Mouse (Mus musculus) v-Abl transformed pro-B cells (cell line): ENCODE data around the gene Mcidas.
"Not testable (repeated sequence)": the region's sequence is repeated elsewhere in the genome, so short reads cannot be mapped to it uniquely, and the experiment has no call there.

ENCODE experiments used
- in situ Hi-C, 2 experiments: fragments of 400-800 bp; cut with MboI; formaldehyde crosslinking; loops; one replicate each; pipeline ENCODE4 v1.15.1; 2025; ENCODE audit not compliant: unreplicated experiment in 2 of 2

The Mcidas gene

DNA sequence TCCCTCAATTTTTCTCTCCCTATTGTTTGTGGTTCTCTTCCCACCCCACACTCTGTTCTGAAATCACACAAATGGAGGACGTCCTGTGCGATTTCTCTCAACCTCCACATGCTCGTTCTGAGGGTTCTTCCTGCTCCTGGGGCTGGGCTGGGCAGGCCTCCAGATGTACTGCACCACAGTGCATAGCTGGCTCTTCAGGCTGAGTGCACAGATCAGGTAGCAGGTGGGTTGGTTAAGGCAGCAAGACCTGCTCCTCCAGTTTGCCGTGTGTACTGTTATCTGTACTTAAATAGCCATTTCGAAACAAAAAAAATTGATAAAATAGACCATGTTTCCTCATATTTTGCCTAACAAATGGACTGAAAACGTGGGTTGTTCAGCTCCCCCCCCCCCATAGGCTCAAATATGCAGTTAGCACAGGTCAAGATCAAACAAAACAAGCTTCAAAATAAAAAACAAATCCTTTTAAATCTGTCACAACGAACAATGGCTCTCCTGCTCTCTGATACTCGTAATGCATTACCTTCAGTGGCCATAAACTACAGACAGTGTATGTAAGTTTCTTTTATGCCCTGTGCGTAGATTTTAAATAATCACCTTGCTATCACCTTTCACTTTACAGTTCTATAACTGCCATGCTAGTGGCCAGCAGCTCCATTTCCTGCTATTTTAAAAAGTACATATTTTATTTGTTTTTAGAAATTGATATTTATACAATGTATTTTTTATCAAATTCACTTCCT is 7.1 kb downstream of the Mcidas start:
- in situ Hi-C loops: no loop called here

DNA sequence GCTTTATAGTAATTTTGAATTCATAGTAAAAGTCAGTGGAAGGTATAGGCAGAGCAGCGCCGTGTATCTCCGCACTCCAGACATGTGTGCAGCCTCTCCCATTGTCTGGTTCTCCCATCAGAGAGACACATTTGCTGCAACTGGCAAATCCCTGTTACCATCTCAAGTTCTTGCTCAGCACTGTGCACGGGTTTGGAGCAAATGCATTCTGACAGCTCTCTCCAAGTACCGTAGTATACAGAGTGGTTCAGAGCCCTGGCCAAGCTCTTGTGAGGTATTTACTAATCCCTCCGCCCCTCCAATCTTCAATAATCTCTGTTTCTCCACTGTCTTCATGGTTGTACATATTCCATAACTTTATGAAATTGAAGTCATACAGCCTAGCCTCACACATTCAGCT is 19.0 kb downstream of the Mcidas start:
- in situ Hi-C loops: no loop called here

DNA sequence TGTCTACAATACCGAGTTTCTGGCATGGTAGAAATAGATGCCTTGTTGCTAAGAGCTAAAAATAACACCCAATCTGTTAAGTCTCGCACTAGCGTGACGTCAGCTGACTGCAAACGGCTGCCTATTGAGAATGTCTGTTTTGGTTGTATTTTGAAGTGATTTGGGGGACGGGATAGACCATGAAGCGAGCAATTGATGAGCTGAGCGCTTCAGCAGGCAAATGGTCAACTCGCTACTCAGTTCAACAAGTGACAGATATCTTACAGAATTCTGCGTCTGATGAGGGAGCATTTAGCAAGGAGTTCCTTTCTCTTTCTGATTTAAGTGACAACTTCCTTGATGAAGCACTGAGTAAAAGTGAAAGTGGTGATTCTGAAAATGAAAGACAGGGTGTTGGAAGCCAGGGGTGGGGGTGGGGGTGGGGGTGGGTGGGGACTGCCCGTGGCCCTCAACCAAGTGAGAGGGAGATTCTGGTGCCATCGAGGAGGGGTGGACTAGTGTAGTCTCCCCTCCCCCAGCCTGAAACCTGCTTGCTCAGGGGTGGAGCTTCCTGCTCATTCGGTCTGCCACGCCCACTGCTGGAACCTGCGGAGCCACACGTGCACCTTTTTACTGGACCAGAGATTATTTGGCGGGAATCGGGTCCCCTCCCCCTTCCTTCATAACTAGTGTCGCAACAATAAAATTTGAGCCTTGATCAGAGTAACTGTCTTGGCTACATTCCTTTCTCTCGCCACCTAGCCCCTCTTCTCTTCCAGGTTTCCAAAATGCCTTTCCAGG is 19.7 kb downstream of the Mcidas start:
- in situ Hi-C loops: not testable (repeated sequence)

DNA sequence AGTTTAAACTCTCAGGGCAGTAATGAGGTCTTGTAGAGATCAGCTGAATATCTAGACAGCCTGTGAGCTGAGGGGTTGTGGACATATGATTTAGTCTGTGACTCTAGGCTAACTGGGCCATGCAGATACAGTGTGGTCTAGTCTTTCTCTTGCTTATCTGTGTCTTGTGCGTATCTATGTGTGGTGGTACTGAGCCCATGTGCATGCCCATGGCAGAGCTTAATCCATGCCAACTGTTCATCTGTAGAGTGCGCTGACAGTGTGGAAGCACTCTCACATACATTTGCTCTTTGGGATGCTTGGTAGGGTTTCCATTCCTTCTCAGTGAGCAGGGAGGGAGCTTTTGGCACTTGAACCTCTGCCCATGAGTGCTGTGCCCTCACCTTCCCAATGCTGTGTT is 27.9 kb downstream of the Mcidas start:
- in situ Hi-C loops: no loop called here

DNA sequence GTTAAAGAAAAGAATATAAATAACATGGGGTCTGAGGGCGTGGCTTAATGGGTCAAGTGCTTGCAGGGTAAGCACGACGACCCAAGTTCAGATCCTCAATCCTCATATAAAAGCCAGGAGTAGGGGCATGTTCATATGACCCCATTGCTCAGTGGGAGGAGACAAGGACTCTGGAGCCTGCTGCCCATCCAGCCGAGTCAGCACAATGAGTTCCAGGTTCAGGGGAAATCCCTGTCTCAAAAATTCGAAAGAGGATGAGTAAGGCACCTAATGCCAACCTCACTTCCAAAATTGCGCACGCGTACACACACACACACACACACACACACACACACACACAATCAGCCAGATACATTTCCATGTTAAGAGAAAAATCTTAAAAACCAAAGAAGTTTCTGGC is 28.8 kb downstream of the Mcidas start:
- in situ Hi-C loops: no loop called here

DNA sequence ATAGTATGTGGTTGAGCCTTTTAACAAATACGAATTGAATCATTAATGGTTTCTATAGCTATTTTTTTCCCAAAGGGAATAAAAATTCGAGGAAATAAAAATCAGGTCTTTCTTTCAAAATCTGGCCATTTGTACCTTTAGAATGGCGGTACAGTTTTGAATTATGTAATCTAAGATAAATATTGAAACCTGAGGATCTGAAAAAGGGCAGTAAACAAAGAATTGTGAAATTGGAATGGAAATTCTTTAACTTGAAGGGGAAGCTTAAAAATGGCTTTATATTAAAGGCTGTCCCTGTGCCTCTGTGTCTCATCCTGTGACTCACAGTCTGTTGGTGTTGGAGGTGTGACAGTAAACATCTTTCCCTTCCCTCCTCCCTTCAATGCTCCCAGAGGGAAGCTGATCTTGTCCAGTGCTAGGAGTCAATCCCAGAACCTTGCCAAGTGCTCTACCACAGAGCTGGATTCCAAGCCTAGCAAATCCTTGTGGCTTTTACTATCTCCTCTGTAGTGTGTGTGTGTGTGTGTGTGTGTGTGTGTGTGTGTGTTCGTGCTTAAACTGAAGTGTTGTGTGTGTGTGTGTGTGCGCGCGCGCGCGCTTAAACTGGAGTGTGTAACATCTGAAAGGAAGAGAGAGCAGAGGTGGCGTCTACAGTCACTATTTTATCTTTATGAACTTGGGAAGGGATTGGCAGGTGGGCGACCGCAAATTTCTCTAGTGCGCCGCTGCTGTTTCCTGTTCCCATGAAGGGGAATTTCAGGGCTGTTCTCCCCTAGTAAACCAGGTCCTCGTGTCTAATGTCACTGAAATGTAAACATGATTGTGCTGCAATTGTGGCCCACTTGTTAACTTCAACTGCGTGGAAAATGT is 29.9 kb downstream of the Mcidas start:
- in situ Hi-C loops: no loop called here

DNA sequence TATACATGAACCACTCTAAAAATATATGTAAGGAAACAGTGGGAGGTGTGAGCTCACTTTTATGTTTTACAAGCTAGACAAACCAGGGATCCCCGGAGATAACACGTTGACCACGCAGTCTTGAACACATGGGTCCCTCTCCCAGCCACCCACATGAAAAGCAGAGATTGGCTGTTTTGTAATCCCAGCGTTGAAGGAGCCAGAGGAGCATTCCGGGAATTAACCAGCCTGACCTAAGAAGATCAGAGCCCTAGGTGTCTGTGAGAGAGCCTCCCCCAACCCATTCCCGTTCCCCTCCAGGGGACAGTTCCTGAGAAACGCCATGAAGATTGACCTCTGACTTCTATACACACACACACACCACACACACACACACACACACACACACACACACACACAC is 37.7 kb downstream of the Mcidas start:
- in situ Hi-C loops: loop anchor here (10.0 to 25.0 kb wide), 4 partner anchors 117 to 1269 kb away; partner anchors contain the start of gene Arl15 (in 1 of the 2)

DNA sequence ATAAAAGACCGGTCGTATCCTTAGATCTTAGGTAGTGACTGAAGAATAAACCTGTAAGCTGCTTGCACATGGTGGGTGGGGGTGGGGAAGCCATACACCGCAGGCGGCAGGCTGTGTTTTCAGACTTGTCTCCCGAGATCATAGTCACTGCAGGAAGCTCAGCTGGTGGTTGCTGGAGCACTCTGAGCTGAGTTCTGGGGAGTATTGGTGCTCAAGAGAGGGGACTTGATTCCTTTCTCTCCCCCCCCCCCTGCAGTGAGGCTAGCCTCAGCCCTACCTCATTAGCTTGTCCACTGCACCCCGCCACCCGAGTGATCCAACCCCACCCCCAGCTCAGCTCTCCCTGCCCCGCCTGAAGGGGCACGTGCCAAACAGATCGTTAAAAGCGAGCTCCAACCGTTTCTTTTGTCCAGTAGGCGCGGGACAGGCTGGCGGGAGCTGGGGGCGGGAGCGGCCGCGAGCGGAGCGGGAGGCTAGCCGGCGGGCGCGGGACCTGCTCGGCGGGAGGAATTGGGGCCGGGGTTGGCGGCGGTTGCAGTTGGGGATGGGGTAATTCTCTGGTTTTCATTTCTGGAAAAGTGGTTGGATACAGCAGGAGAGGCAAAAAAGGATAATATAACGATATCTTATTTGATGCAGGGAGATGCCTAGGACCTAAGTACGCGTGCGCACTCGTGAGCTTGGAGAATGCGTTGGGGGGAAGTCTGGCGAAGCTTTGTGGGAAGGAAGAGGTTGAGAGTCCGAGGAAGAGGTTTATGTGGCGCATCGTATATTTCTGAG is 38.3 kb downstream of the Mcidas start:
- in situ Hi-C loops: loop anchor here (10.0 to 25.0 kb wide), 4 partner anchors 117 to 1270 kb away; partner anchors contain the start of gene Arl15 (in 1 of the 2)

DNA sequence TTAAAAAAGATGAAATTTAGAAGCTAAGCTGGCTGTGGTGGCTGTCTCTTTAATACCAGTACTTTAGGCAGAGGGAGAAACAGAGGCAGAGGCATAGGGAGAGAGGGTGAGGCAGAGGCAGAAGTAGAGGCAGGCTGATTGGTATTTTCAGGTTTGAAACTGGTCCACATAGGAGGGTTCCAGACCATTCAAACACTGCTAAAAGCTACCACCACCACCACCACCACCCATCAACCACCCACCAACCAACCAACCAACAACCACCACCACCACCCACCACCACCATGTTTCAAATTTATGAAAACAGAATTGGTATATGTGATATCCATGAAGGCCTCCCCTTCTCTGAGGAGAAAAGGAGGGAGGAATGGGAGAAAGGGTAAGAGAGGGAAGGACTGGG is 39.2 kb downstream of the Mcidas start:
- in situ Hi-C loops: loop anchor here (10.0 to 25.0 kb wide), 4 partner anchors 118 to 1271 kb away; partner anchors contain the start of gene Arl15 (in 1 of the 2)

DNA sequence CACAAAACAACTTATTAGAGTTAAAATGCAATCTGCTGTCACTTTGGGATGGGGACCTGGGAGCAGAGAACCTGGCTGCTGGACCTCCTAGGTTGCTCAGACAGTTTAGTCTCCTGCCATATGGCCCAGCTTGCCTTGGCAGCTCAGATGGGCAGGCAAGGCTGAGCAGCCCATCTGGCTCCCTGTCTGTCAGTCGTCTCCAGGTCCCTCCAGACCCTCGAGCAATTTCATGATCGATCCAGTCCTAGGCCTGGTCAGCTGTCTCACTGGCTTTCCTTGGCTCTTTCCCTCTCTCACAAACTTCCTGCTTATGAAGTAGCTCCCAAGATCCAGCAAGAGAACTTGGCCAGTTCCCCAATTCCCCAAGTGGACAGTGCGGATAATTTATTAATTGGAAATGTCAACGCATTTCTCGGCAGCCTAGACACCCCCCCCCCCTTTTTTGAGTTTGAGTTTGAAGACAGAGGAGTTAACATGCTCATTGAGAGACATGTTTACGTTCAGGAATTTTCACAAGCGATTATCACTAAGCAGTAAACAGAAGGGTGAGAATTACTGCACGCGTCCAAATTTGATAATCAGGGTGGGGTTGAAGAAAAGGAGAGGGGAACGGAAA is 40.7 kb downstream of the Mcidas start:
- in situ Hi-C loops: loop anchor here (10.0 to 25.0 kb wide), 4 partner anchors 120 to 1272 kb away; partner anchors contain the start of gene Arl15 (in 1 of the 2)

DNA sequence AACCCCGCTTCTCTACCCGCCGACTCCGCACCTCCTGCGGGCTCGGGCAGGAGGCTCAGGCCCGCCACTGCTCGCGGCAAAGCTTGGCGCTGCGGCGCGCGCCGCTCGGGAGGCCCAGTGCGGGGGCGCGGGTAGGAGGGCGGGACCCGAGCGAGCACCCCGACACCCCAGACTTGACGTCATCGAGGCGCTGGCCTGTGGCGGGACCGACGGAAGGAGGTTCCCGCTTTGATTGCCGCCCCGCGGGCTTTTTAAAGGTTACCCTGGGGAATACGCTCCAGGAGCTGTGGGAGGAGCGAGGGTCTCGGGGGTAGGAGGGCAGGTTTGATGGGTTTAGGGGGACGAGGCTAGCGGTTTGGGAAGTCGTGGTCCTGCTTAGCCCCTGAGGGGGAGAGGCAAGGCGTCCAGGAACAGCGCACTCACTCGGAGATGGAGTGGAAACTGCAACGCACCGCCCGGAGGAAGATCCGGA is 41.3 kb downstream of the Mcidas start, which contains the start of gene Cdc20b:
Gene Cdc20b (plus strand): TSS at position 162 of the 472 bp plus-strand sequence.
- in situ Hi-C loops: loop anchor here (5.0 to 25.0 kb wide), 8 partner anchors 113 to 1273 kb away; partner anchors contain the start of gene Arl15 (in 1 of the 2)

DNA sequence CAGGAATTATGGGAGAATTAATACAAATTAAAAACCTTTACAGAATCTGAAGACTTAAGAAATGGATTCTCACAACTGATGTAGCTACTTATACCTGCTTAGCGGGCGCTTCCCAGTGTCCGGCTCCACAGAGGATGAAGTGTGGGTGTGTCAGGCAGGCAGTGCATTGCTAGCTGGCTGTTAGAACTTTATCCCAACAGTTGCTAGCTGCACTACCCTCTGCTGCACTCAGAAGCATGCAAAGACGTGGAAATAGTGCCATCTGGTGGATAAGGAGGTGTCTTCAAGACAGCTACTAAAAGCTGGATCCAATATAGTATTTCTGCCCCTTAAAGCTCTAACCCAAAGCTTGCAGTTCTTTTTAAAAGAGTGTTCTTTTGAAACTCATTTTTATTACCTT is 42.2 kb downstream of the Mcidas start:
- in situ Hi-C loops: loop anchor here (5.0 to 25.0 kb wide), 8 partner anchors 114 to 1274 kb away; partner anchors contain the start of gene Arl15 (in 1 of the 2)

DNA sequence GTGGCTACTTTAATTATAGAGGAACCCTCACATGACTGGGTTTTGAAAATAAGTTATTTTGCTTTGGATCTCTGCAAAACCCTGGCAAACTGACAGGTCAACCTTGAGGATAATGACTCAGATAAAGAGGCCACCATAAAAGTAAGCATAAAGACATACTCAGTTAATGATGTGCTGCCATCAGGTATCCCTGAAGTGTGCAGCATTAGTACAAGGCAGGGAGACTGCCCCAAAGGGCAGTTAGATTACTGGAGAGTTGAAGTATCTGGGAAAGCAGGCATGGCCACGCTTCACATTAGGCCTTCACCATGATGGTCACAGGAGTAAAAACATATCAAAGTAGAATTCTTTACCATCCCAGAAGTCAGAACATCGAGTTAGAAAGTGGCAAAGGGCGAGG is 51.2 kb downstream of the Mcidas start:
- in situ Hi-C loops: loop anchor here (5.0 to 25.0 kb wide), 5 partner anchors 220 to 1283 kb away; partner anchors contain the start of genes Arl15 (in 1 of the 2) and Snx18 (in 1 of the 2)

DNA sequence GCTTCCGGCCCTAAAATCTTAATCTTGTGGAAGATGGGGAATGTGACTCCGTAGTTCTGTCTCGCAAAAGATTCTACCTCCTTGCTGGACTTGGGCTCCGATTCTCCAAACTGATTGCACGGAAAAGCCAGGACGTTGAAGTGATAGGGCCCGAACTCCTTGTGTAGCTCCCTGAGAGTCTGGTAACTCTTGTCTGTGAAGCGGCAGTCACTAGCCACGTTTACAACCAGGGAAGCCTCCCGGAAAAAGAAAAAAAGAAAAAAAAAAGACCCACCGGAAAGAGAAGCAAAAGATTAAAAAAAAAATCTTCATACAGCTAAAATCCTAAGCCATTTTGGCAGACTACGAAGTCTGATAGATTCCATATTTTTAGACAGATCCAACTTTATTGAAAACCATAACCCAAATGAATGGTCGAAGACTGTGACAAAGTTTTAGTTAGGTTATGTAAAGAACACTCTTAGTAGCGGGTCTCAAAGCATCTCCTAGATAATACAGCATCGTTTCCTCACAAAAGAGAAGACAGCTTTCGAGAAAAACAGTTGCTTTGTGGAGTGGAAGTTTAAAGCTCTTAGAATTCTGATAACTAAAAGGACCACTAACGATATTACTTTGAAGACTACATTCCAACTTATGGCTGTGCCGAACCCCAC is 51.9 kb downstream of the Mcidas start:
- in situ Hi-C loops: loop anchor here (5.0 to 25.0 kb wide), 5 partner anchors 219 to 1283 kb away; partner anchors contain the start of genes Arl15 (in 1 of the 2) and Snx18 (in 1 of the 2)

DNA sequence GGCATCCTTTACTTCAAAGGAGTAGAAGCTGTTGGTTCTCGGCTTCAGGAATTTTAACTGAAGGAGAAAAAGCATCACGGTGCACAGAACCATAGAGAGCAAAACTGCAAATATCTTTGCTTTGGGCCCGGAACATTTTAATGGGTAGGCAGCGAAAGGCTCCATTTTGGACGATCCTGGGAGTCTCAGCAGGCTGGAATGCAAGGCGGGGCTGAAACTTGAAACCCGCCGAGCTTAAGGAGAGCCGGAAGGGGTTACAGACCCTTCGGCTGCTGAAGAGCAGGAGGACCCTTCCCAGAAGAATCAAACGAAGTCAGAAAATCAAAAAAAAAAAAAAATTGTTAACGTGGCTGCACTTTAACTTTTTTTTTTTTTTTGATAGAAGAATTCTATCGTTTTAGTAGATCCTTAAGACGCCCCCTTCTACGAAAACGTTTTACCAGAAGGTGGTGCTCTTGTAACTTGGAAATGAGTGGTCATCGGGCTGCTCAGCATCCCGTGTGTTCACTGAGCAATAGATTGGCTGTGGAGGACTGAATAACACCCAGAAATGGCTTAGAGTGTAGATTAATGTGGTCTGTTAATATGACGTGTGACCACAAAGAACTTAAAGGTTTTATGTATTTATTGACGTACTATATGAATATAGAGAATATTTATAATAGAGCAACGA is 52.7 kb downstream of the Mcidas start, which contains the start of gene Gpx8:
Gene Gpx8 (minus strand): TSS at position 200 of the 673 bp plus-strand sequence.
- in situ Hi-C loops: loop anchor here (5.0 to 25.0 kb wide), 5 partner anchors 218 to 1284 kb away; partner anchors contain the start of genes Arl15 (in 1 of the 2) and Snx18 (in 1 of the 2)

DNA sequence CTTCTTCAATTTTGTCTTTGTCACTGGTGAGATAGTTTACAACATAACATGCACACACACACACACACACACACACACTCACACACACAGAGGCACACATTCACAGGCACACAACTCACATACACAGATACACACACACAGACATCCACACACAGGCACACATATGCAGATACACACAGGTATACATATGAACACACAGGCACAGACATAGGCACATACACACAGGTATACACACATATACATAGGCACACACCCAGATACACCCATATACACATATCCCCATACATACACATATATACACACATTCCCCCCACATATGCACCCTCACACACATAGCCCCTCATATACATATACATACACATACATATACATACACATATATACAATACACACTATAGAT is 53.4 kb downstream of the Mcidas start:
- in situ Hi-C loops: loop anchor here (5.0 to 25.0 kb wide), 5 partner anchors 218 to 1285 kb away; partner anchors contain the start of genes Arl15 (in 1 of the 2) and Snx18 (in 1 of the 2)

DNA sequence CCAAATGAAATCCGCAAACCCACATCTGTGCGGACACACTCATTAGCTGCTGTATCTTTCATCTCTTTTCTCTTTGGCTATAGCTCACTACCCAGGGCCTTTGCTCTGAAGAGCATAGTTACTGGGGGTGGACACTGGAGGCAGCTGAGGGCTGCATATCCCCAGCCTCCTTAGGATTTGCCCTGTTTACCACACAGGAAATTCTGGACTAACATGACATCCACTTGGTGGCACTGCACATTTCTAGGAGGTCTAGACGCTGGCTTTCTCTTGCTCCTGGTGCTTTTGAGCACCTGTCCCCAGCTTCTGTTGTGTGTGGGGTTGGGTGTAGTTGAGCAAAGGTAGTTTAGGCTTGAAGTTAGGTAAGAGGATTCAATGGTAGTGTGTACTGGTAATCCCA is 54.0 kb downstream of the Mcidas start:
- in situ Hi-C loops: loop anchor here (5.0 to 25.0 kb wide), 5 partner anchors 217 to 1285 kb away; partner anchors contain the start of genes Arl15 (in 1 of the 2) and Snx18 (in 1 of the 2)
